Mouse (Mus musculus) G1E (cell line): Measurements from ENCODE around the gene Cpne2. TPM values are rescaled to one million over a fixed set of nuclear protein-coding genes. Genes with fewer than 3 reads are reported as not detected.

Source experiments
- ATAC-seq: 2 replicates; pipeline ENCODE4 v1.8.0; 2016; ENCODE audit warnings: mild to moderate bottlenecking; ENCODE audit not compliant: insufficient number of reproducible peaks, poor library complexity, low FRiP score, severe bottlenecking; ENCODE audit errors: extremely low read depth
- DNase-seq: peaks from one replicate; pipeline ENCODE4 v3.0.0; 2012; ENCODE audit warnings: low spot score
- H3K27me3 ChIP-seq: 2 replicates; pipeline ENCODE4 v1.6.1; 2012; ENCODE audit warnings: mild to moderate bottlenecking, low read length, inconsistent platforms; ENCODE audit not compliant: insufficient read depth
- H3K36me3 ChIP-seq: replicated peaks from 2 replicates; pipeline ENCODE3; 2012; ENCODE audit warnings: mild to moderate bottlenecking, inconsistent platforms
- H3K4me1 ChIP-seq: 2 replicates; pipeline ENCODE4 v1.6.1; 2012; ENCODE audit warnings: low read depth, low read length, inconsistent platforms, mixed read lengths; ENCODE audit not compliant: insufficient read depth
- H3K4me3 ChIP-seq: 2 replicates; pipeline ENCODE4 v1.5.1; 2012; ENCODE audit warnings: low read depth, mild to moderate bottlenecking, inconsistent platforms, low read length, moderate library complexity, mixed read lengths
- H3K9me3 ChIP-seq: replicated peaks from 2 replicates; pipeline ENCODE4 v1.6.1; 2012; ENCODE audit warnings: inconsistent platforms
- CTCF ChIP-seq: IDR thresholded peaks from 2 replicates; pipeline ENCODE4 v1.5.1; 2012; ENCODE audit warnings: low read depth, low read length, inconsistent platforms, mixed read lengths
- GATA1 ChIP-seq: IDR thresholded peaks from 2 replicates; pipeline ENCODE4 v1.6.1; 2012; ENCODE audit warnings: borderline replicate concordance, low read length, inconsistent platforms, mixed read lengths
- GATA2 ChIP-seq: IDR thresholded peaks from 2 replicates; pipeline ENCODE4 v1.6.1; 2012; ENCODE audit warnings: low read depth, low read length, inconsistent platforms, borderline replicate concordance
- POLR2AphosphoS5 ChIP-seq: IDR thresholded peaks from 2 replicates; pipeline ENCODE4 v1.6.1; 2012; ENCODE audit warnings: low read depth, low read length, inconsistent platforms; ENCODE audit not compliant: insufficient replicate concordance
- TAL1 ChIP-seq: conservative IDR thresholded peaks from 2 replicates; pipeline ENCODE4 v1.6.1; 2012; ENCODE audit warnings: low read depth, low read length, inconsistent platforms, mixed read lengths
- polyA plus RNA-seq: library from polyadenylated mRNA; stranded (reverse); fragments of >175 nt; gene quantifications from 2 replicates; pipeline ENCODE4 v1.2.3, GENCODE M21; 2012
- total RNA-seq, 2 experiments: library from RNA; stranded (forward) in 1 of 2; stranded (reverse) in 1 of 2; fragments of 200-1000 nt in 1 of 2; fragments of >200 nt in 1 of 2; fragmentation: Nextera tagmentation in 1 of 2; gene quantifications; 2 replicates each; pipeline ENCODE4 v1.2.3; 2014 to 2017

Gene Cpne2
- total and polyA plus RNA-seq, 3 experiments, result 0.13 to 0.38 TPM; not detected in 1

DNA sequence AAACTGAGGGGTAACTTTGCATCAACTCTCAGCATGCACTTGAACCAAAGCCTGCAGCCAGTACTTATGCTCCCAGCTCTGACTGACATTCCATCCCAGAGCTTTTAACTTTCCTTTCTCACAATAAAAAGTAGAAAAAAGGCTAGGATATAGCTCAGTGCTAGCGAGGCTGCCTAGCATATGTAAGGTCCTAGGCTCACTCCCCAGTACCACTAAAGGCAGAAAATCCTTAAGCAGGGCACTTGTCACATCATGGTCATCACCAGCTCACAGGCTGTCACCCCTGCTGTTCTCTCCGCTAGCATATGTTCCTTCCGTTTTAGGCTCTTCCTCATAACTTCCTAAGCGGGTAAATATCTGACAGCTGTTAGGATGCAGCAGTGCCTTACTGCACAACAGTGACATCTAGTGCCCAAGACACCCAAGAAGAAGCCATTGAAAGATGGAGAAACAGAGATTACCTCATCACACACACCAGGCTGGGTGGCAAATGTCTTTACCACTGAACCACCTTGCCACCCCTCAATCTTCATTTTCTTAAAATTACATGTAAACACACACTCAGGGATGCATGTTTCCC lies 51.5 kb downstream of the Cpne2 start:
- Histone ChIP-seq H3K4me1 (peaks cover 18% of the 10 kb centered on the region; the same call in 1 of the 2 replicates), H3K9me3 (no peaks in the 10 kb centered on the region), H3K36me3 (peaks cover 97% of the 10 kb centered on the region), H3K4me3 (no peak overlapping the region), H3K27me3 (no peaks in the 10 kb centered on the region)
- DNase-seq (no peak), ATAC-seq (no peak)
- no peak for TF ChIP-seq GATA1
- no peak for TF ChIP-seq TAL1
- peak; percentile 14; the same call in 1 of the 2 replicates for TF ChIP-seq CTCF
- TF ChIP-seq POLR2AphosphoS5, result no peak
- TF ChIP-seq GATA2, result no peak

- TF ChIP-seq POLR2AphosphoS5 (no peak), GATA2 (no peak), GATA1 (no peak), CTCF (no peak)
- H3K9me3 ChIP-seq, result no peaks in the 10 kb centered on the region
- no peak for DNase-seq
- H3K36me3 ChIP-seq, result peaks cover 80% of the 10 kb centered on the region
- no peak for ATAC-seq
- H3K4me1 ChIP-seq, result peaks cover 22% of the 10 kb centered on the region
- no peaks in the 10 kb centered on the region for H3K27me3 ChIP-seq
- H3K4me3 ChIP-seq, result no peak overlapping the region
Observed at GRCm38 (mm10) chr8:94591691-94592090, 58.9 kb downstream of the Cpne2 start.

GRCm38 (mm10) chr8:94594211-94594610 lies 61.4 kb downstream of the Cpne2 start:
- H3K4me1 ChIP-seq, result peaks cover 37% of the 10 kb centered on the region
- TF ChIP-seq TAL1 (no peak), POLR2AphosphoS5 (no peak), CTCF (no peak), GATA1 (no peak), GATA2 (no peak)
- H3K9me3 ChIP-seq, result no peaks in the 10 kb centered on the region
- DNase-seq (no peak), ATAC-seq (no peak)
- H3K36me3 ChIP-seq, result peaks cover 73% of the 10 kb centered on the region
- no peak overlapping the region for H3K4me3 ChIP-seq
- no peaks in the 10 kb centered on the region for H3K27me3 ChIP-seq

- Histone ChIP-seq H3K9me3 (no peaks in the 10 kb centered on the region), H3K36me3 (peaks cover 28% of the 10 kb centered on the region), H3K4me1 (peaks cover 43% of the 10 kb centered on the region), H3K4me3 (peak overlapping the region; percentile 84), H3K27me3 (no peaks in the 10 kb centered on the region)
- TF ChIP-seq CTCF, result no peak
- TF ChIP-seq TAL1, result no peak
- no peak for TF ChIP-seq POLR2AphosphoS5
- no peak for TF ChIP-seq GATA1
- TF ChIP-seq GATA2, result no peak
- DNase-seq (no peak), ATAC-seq (no peak)
Observed at GRCm38 (mm10) chr8:94600478-94600877, 67.7 kb downstream of the Cpne2 start.

DNA sequence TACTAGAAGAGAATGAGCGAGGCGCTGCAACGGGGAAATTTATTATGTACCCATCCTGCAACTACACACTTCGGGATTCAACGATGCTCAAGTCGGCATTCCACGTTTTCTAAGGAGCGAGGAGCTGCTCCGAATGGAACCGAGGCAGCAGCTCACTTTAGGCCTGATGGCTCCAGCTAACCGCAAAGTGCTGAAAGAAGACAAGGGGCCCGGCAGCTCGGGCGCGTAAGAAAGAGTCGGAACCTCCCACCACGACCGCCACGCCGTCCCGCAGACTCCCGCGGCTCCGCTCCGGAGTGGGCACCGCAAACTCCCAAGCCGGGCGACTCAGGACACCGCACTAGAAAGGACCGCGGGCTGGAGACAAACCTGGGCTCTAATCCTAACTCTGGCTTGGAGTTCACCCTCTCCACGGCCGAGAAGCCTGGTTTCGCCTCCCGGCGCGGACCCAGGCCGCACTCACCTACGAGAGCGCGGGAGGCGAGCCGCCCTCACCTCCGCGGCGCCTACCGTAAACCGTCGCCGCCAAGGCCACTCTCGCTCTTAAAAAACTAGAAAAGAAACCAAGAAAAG lies 68.3 kb downstream of the Cpne2 start:
- ATAC-seq (no peak), DNase-seq (peak; percentile 8)
- peak overlapping the region; percentile 84 for H3K4me3 ChIP-seq
- H3K9me3 ChIP-seq, result no peaks in the 10 kb centered on the region
- H3K27me3 ChIP-seq, result no peaks in the 10 kb centered on the region
- H3K36me3 ChIP-seq, result peaks cover 21% of the 10 kb centered on the region
- TF ChIP-seq GATA2 (no peak), POLR2AphosphoS5 (no peak), GATA1 (no peak), TAL1 (no peak), CTCF (no peak)
- peaks cover 38% of the 10 kb centered on the region for H3K4me1 ChIP-seq

DNA sequence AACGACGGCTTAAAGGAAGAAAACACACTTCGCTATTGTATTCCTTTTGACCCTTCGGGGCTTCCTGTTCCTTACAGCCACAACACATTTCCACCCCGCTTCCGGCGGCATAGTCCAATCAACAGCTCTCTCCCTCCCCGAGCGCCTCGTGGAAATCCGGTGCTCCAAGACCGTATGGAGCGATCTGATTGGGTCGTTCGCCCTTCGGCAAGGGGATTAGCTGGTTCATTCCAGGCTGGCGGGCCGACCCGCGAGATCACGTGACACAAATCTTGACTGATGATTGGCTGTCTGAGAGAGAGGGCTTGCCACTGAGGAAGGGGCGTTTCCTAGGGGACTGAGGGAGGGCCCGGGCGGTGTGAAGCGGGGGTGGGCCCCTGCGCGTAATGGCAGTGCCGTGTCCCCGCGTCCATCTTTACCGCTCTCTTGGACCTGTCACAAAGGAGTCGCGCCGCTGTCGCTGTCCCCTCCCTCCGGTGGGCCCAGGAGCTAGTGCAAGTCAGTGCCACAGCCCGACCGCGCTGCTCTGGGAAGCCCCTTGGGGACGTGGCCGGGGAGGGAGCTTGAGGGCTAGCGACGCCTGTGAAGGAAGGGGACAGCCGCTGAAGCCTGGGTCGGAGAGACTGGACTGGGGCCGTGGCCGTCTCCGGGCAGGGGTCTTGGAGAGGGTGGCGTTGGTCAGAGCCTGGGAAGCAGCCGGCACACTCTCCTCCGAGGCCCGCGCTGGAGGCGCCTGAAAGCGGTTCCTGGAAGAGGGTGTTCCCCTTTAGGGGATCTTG lies 69.0 kb downstream of the Cpne2 start, which contains the start of the genes Rspry1 and Fam192a:
Gene Rspry1 (plus strand): TSS at position 331 of the 779 bp plus-strand sequence.
Gene Fam192a (minus strand): TSS at position 391 of the 779 bp plus-strand sequence.
- no peaks in the 10 kb centered on the region for H3K27me3 ChIP-seq
- H3K36me3 ChIP-seq, result peaks cover 21% of the 10 kb centered on the region
- DNase-seq (peak; percentile 100), ATAC-seq (peak; percentile 97)
- H3K4me1 ChIP-seq, result peaks cover 35% of the 10 kb centered on the region
- H3K9me3 ChIP-seq, result no peaks in the 10 kb centered on the region
- peak within 1 kb of the TSS; percentile 84 for H3K4me3 ChIP-seq
- TF ChIP-seq POLR2AphosphoS5, result no peak
